Mouse (Mus musculus): ENCODE data around the gene Cavin1.

Cavin1 gene

DNA sequence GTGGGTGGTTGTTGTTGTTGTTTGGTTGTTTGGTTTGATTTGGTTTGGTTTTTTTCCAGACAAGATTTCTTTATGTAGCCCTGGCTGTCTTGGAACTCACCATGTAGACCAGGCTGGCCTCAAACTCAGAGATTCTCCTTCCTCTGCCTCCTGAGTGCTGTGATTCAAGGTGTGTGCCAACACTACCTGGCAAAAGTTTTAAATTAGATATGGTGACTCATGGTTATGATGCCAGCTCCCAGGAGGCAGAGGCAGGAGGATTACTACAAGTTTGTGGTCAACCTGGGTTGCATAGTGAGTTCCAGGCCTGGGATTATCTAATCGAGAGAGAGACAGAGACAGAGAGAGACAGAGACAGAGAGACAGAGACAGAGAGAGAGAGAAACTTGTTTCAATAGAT is 9.8 kb upstream of the Cavin1 start:
- no peak for DNase-seq

DNA sequence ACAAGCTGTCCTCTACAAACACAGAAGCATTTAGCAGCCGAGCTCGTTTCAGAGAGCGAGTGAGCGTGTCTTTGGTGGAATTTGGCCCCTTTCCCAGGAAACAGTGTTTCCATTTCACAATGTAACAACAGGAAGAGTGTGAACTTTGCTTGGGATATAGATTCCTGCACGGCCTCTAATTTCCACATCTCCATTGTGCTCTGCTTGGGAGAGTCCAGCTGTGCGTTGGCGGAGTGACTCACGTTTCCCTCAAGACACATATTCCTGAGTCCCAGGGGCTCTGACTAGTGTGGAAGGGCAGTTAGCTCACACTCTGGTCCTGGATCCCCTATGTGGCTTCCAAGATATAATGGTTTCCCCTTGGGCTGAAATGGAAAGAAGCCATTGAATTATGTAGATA is 9.2 kb upstream of the Cavin1 start:
- peak; percentile 24 for DNase-seq

DNA sequence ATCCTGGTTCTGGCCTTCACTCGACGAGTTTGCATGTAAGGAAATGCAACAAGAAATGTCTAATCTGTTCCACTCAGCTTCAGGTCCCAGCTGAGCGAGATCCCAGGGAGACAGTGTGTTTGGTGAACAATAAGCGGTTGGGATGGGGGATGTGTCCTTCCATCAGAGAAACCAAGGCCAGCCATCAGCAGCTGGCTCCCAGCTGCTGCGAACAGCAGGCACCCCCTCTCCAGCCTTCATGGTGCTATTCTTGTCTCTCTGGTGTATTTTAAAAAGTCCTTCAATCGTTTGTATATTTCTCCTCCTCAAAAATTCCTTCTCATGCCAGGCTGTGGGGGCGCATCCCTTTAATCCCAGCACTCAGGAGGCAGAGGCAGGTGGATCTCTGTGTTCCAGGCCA is 4.6 kb upstream of the Cavin1 start:
- no peak for DNase-seq

DNA sequence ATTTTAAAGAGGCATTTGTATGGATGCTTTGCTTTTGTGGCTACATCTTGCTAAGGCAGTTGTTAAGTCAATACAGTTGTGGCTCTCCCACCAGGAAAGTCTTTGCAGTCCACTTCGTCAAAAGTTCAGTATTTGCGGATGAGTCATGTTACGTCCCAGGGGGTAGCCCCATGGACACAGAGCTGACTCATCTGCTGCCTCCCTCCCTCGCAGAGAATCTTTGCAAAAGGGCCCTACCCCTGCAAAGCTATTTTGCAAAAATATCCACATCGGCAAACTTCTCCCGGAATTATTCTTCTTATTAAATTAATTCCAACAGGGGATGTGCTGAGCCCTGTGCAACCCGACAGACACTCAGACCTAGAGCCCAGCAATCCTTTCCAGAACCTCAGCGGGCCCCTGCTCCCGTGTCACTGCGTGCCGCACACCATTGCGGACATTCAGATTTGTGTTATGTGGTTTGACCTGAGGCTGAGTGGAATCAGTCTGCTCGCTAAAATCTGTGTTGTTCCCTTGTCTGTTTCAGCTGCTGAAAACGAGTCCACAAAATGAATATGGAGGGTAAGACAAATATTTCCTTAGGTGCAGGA is 3.8 kb upstream of the Cavin1 start:
- no peak for DNase-seq

DNA sequence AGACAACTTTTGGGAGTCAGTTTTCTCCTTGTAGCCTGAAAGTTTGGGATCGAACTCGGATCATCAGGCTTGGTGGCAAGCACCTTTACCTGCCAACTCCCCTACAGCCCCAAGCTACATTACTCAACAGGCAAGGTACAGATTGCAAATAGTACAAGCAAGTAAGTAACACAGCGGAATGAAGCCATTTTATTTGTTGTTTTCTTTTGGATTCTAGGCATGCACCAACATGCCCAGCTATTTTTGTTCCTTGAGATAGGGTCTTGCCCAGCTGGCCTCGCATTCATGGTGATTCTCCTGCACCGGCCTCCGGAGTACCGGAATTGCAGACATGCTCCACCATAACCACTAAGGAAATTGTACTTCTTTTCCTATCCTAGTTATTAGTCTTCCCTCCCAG is 2.6 kb upstream of the Cavin1 start:
- DNase-seq = no peak

DNA sequence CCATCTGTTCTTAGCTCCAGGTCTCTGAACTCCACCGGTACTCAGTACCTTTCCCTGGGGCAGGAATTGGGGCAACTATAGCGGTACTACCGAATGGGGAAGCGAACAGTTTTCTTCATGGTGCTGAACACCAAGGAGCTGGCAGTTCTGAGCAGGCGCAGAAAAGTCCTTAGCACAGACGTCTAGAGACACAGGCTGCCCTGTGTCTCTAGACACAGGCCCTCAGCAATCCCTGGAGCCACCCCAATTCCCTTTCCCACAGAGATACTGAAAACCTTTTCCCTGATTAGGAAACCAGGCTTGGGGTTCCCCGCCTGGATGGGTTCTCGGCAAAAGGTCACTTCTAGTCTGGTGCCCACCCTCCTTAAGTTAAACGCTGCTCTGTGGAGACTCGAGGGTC is 768 bp upstream of the Cavin1 start:
- no peak for DNase-seq

DNA sequence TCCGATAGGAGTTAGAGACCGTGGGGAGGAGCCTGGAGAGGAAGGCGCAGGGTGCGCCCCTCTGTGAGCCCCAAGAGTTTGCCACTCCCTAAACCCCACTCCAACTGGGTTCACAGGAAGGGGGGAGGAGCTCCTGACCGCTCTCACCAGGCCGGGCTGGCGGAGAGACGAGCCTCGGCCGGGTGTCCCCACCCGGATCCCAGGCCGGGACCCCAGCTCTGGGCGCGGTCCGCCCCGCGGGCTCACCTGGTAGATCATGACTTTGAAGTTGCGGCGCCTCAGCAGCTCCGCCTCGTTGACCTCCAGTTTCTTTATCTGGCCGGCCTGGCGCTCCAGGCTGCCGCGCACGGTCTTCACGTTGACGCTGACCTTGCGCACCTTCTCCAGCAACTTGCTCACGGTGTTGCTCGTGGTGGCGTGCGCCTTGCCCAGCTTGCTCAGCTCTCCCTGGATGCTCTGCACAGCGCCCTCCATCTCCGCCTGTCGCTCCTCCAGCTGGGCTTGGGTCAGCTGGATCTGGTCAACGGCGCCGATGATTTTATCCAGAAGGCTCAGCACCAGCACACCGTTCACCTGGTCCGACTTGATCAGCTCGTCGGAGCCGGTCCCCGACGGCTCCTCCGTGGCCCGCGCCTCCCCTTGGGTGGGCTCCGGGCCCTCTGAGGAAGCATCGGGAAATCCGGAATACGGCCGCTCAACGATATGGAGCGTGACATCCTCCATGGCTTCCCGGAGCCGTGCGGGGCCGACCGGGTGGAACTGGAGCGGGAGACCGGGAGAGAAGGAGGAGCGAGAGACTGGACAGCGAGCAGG is 737 bp downstream of the Cavin1 start:
- DNase-seq = no peak

DNA sequence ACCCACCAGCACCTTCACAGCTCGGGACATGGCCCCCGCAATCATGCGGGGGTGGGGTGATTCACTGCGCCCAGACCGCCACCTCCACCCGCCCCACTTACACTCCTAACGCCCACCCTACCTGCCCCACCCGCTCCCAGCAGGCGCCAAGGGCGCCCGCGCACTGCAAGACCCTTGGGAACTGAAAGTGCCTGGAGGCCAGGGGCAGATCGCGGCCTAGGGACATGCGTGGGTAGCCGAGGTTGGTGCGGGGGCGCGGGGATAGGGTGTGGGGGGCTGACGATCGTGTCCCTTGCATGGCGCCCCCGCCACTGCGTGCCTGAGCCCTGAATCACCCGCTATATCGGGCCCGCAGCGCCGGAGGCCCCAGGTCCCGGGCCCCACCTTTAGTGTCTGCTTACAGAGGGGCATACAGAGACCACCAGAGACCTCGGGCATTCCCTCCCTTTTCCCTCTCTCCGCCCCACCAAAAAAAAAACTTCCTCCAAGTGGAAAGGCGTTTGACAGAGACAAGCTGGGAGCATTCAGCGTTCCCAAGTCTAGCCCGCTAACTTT is 1.4 kb downstream of the Cavin1 start:
- no peak for DNase-seq

DNA sequence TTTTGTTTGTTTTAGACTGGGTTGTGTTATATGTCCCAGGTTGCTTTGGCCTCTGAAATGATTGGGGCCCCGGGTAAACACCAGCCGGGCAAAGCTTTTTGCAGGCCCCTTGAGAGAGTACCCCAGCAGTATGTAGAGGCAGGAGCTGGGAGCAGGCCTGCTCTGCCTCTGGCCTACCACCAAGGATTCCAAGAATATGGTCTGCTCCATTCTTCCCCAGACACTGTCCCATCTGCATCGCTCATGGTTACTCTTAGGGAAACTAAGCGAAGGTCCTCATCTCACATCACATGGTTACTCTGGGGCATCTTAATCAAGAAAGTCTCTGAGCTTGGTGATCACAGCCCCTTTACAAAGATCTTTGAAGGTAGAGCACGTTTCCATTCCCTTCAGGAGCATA is 2.2 kb downstream of the Cavin1 start:
- DNase-seq = no peak

DNA sequence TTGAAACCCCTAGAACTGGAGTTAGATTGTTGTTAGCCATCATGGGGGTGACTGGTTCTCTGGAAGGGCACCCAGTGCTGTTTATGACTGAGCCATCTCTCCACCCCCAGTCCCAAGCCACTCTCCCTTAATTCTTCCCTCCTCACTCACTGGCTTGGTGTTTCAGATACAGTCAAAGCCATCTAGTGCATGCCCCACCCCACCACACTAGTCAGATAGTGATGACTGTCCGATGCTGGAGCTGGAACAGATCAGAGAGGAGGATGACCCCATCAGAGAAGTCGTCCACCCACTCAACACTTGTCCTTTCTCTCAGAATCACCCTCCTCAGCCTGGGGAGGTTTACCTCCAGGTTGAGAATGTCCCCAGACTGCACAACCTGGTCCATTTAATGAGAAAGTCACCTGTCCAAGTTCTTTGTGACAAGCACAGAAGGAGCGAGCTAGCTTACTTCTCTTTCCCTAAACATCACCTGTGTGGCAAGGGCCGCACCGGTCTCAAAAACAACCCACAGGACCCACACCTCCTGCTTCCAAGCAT is 2.7 kb downstream of the Cavin1 start:
- DNase-seq = no peak

DNA sequence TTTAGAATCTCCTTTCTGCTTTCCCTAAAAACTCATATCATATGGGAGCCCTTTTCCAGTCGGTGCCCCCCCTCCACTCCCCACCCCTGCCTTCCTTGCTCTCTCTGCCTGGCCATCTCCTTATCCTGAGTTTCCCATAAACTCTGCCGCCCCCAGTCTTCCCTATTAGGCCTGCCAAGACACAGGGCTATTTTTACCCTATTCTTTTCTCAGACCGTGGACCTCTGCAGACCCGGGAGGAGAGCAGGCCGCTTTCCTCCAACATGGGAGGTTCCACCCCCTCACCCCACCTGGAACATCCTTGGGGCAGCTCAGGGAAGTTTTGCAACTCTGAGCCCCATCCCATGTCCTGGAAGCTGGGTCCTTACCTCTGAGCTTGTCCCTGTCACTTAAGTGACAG is 3.3 kb downstream of the Cavin1 start:
- no peak for DNase-seq

DNA sequence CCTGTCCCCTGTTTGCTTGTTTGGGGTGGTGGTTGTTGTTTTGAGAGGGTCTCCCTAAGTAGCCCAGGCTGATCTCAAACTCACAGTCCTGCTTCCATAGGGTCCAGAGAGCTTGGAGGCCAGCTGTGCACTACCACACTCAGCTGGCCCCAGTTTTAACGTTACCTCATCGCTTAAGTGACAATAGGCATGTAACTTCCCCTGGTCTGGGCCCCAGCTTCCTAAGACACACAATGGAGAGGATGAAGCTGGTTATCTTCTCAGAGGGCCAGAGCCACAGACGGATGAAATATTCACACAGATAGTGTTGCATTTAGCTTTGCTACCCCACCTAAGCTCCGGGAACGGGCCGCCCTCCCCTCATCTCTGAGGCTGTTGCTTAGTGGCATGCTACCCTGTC is 4.9 kb downstream of the Cavin1 start:
- no peak for DNase-seq

DNA sequence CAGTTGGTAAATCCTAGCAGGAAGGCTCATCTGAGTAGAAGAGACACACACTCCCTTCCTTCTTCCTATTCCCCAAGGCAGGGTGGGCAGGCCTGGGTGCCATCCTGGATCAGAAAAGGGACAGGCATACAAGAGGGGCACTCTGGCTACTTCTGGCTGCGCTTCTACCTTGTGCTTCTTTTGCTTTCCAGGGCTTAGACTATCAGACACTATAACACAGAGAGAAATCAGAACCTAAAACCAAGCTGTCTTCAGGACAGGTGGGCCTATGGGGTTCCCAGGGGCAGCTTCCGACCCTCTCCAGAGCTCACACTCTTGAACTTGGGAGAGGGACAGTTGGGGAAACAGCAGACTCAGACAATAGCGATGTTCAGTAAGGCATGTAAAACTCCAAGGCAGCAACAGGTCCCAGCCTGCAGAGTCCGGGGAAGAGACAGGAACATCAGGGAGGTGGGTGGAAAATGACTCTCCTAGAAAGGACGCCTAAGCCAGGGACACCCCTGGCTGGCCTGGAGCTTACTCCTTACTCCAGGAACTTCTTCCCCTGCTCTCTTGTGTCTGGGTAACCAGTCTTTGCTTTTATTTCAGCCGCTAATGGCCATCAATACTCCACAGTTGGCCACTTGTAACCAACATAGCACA is 5.7 kb downstream of the Cavin1 start:
- DNase-seq = no peak

DNA sequence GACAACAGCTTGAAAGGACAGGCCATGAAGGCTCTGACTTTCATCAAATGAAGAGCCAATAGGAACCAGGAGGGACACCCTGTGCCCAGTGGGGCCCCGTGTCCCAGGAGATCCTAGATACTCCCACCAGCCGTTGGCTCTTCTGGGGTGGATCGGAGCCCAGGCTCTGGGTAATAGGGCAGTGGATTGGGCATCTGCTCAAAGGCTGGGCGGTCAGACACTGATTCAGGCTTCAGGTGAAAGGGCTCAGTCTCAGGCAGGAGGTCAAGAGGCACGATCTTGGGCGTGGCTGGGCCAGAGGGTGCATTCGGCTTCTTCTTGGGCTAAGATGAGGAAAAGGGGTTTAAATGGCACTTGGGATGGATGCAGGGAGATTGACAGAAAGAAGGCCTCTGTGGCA is 6.5 kb downstream of the Cavin1 start:
- DNase-seq = no peak

DNA sequence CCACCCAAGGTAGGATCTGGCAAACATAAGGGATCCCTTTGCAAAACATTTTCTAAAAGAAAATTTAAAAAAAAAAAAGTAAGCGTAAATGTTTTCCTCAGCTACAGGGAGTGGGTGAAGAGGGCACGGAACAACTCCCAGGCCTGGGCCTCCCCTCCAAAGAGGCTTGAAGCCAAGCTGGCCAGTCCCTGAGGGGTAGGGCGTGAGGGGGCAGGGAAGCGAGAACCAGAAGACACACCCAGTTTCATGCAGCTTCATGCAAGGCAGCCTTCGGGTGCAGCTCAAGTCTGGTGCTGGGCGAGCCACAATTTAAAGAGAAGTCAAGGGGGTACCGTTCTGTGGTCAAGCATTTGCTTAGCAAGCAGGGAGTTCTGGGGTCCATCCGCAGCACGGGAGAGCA is 7.0 kb downstream of the Cavin1 start:
- no peak for DNase-seq

DNA sequence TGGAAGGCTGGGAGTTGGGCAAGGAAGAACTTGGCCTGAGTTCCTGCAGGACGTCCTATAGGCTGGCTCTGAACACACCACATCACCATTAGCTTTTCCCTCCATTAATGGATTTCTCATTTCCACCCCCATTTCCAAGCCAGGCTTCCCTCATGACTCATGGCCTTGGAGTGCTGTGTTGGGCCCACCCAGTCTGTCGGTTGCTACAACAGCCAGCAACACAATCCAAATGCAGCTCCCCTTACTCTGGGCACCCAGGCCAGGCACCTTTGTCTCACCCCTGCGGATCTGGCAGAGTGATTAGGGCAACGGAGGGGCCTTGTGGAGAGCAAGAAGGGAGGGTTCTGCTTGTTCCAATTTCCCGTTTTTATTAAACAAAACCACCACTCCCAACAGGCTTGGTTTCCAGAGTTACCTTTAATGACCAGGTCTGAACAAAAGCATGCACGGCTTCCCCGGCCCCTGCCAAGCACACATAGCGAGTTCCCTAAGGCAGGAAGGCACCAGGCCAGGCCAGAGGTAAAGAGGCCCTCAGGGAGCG is 8.2 kb downstream of the Cavin1 start:
- DNase-seq = no peak

DNA sequence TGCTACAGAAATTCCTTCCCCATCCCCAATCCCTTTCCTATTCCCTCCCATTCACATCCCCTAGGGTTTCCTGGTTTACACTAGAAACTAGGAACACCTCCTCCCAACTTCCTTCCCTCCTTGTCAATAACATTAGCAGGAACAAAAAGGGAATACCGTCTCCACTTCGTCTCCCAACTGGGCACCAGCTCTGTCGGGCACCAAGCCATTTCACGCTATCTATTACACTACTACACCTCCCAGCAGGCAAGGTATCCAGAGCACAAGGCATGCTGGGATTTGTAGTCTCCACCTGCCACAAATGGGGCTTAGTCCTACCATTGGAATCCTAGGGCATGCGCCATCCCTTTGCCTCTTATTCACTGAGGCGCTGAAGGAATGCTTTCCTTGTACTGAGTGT is 10.1 kb downstream of the Cavin1 start:
- peak; percentile 67 for DNase-seq

DNA sequence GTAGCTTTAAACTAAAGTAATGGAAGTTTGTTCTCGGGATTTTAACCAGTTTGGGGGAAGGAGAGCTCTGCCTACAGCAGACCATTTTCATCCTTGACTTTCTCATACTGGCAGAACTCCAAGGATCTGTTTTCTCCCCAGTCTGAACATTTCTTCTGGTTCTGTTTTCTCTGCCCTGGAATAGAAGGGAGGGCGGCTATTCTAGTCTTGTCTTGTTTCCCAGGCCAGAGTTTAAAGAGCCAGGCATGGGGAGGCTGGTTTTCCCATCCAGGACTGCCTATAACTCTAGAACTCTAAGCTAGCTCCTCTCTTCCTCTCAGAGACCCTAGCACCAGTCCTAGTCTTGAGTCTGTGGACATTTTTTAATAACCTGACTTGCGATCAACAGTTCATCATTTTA is 10.9 kb downstream of the Cavin1 start:
- DNase-seq = no peak

DNA sequence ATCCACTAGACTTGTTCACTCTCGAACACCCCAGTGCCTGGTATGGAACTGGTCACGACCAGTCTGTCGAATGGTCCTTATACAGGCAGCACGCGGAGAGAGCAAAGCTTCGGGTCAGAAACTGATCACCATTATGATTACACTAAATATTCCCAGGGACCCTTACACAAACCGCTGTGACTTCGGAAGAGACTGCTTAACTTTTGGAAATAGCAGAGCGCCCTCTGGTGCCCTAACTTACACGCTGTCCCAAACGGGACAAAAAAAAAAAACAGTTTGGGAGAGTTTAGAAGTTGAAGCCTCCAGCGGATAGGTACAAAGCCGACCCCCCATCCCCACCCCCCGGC is 11.2 kb downstream of the Cavin1 start:
- peak; percentile 78 for DNase-seq

DNA sequence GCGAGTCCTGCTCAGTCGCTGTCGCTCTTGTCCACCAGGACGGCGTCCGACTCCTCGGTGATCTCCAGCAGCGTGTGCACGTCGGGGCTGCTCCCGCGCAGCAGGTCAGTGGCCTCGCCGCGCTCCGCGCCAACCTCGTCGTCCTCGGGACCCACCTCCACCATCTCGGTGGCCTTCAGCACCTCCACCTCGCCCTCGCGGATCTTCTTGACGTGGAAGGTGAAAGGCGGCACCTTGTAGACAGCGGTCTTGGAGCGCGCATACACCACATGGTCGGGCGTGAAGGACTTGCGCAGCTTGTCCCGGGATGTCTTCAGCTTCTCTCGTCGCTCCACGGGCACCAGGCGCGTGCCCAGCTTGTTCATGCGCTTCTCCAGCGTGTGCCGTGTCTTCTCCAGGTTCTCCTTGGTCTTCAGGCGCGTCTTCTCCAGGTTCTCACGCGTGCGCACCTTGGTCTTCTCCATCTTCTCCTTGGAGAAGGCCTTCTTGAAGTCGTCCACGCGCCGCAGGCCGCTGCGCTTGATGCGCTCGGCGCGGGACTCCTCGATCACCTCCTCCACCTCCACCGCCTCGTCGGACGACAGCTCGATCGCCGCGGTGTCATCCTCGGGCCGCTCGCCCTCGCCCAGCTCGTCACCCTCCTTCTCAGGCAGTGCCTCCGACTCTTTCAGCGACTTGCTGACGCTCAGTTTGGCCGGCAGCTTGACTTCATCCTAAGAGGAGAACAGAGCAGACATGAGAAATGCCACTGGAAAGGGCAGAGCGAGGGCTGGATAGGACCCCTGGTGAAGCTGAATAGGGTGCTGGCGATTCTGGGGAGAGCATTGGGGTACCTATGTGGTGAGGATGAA is 11.8 kb downstream of the Cavin1 start:
- DNase-seq = peak; percentile 31

DNA sequence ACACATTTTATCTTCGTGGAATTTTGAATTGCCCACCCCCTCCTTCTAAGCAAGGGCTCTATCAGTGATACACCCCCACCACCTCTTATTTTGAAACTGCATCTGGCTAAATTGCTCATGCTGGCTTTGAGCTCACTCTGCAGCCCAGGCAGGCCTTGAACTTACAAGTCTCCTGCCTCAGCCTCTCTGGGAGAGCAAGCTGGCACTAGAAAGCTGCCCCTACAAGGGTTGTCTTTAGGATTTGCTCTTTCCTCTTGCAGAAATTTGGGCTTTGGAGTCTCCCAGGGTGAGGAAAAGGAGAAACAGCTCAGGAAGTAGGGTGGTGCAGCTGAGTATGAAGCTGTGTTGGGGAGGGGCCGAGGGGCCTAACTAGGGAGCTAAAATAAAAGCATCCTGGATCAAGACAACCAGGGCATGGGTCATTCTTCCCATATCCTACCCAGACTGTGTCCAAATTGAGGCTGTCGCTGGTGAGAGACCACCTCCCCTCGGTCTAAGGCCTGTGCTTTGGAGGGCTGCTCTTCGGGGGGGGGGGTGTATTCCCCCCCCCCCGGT is 12.7 kb downstream of the Cavin1 start:
- DNase-seq = no peak

DNA sequence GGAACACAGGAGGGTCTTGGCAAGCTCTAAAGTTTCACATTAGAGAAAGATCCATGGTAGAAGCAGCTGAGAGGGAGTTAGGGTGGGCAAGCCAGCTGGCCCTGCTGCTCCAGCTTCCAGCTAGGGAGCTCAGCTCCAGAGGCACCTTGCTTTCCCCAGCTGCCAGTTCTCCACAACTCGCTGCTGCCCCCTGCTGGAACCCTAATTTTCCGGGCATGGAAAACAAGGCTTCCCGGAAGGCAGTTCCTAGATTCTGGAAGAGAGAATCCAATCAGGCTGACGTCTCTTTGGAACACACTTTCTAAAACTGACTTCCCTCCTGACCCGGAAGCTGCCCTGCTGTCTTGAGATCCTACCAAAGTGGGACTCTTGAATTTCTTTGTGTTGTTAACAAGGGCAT is 13.4 kb downstream of the Cavin1 start:
- peak; percentile 95 for DNase-seq

Measured in kidney, adult 18-20 months (tissue).